Mouse (Mus musculus): Measurements from ENCODE around the gene Prpsap1.

GRCm38 (mm10) chr11:116493191-116493590, 811 bp downstream of the Prpsap1 start:
- TF ChIP-seq CTCF (IDR thresholded peaks at IDR 0.05; ENCODE audit: low read depth) (no peak), EP300 (IDR thresholded peaks at IDR 0.05; ENCODE audit: low read depth) (no peak)
